Mouse (Mus musculus) heart, postnatal 0 days (tissue): ENCODE measurements around the gene Runx3. TPM values are rescaled to one million over a fixed set of nuclear protein-coding genes. Genes with fewer than 3 reads are reported as not detected.

Experiments
- ATAC-seq: fragments of 200-750 bp; cut with Nextera tagmentation; 2 replicates; pipeline ENCODE4 v1.8.0; 2017; ENCODE audit warnings: low read depth, moderate number of reproducible peaks, moderate library complexity; ENCODE audit not compliant: insufficient read depth
- DNase-seq: peaks from one replicate; pipeline ENCODE4 v3.0.0-alpha.2; 2016; ENCODE audit warnings: low spot score
- H3K27ac ChIP-seq: fragments of 300-500 bp; sonication (generic); 2 replicates; pipeline ENCODE4 v1.5.1; 2014; ENCODE audit warnings: low read depth, mild to moderate bottlenecking
- H3K27me3 ChIP-seq: fragments of 300-500 bp; sonication (generic); 2 replicates; pipeline ENCODE4 v1.6.1; 2014; ENCODE audit warnings: low read length, mixed read lengths; ENCODE audit not compliant: control insufficient read depth, insufficient read depth
- H3K36me3 ChIP-seq: fragments of 300-500 bp; sonication (generic); replicated peaks from 2 replicates; pipeline ENCODE4 v1.6.1; 2014; ENCODE audit warnings: low read length, mixed read lengths; ENCODE audit not compliant: control insufficient read depth, insufficient read depth
- H3K4me1 ChIP-seq: fragments of 300-500 bp; sonication (generic); 2 replicates; pipeline ENCODE4 v1.6.1; 2014; ENCODE audit warnings: antibody characterized with exemption; ENCODE audit not compliant: control insufficient read depth, insufficient read depth
- H3K4me2 ChIP-seq: fragments of 300-500 bp; sonication (generic); 2 replicates; pipeline ENCODE4 v1.6.1; 2014; ENCODE audit warnings: low read depth, mild to moderate bottlenecking, low read length, moderate library complexity
- H3K4me3 ChIP-seq: fragments of 300-500 bp; sonication (generic); 2 replicates; pipeline ENCODE4 v1.5.1; 2014; ENCODE audit warnings: low read depth, low read length
- H3K9ac ChIP-seq: fragments of 300-500 bp; sonication (generic); replicated peaks from 2 replicates; pipeline ENCODE4 v1.6.1; 2014; ENCODE audit warnings: low read depth, low read length, mixed read lengths
- H3K9me3 ChIP-seq: fragments of 300-500 bp; sonication (generic); replicated peaks from 2 replicates; pipeline ENCODE4 v1.6.1; 2016; ENCODE audit warnings: low read length; ENCODE audit not compliant: control insufficient read depth
- CTCF ChIP-seq: IDR thresholded peaks from 2 replicates; pipeline ENCODE4 v1.5.1; 2016; ENCODE audit warnings: antibody characterized with exemption, control low read depth, low read depth
- EP300 ChIP-seq: IDR thresholded peaks from 2 replicates; pipeline ENCODE4 v1.6.1; 2016; ENCODE audit warnings: antibody characterized with exemption, low read depth
- WGBS: fragments of 180-500 bp; shearing (Covaris S2); extraction: QIAGEN DNeasy Blood & Tissue Kit; methylation state at CpG from one replicate; pipeline ENCODE4 v1.1.7; 2014; 5-methylcytosine and 5-hydroxymethylcytosine counted together
- polyA plus RNA-seq: library from polyadenylated mRNA; unstranded; fragments of >200 nt; fragmentation: Nextera tagmentation; extraction: Ambion mirVana; gene quantifications from 2 replicates; pipeline ENCODE4 v1.2.1, GENCODE M21; 2015
- total RNA-seq: library from RNA; depleted of rRNA; stranded (reverse); fragments of >200 nt; gene quantifications from 2 replicates; pipeline ENCODE4 v1.2.3, GENCODE M21; 2014; ENCODE audit warnings: low replicate concordance

Gene Runx3
- total and polyA plus RNA-seq, 2 experiments from 2014 or later: 0.07 to 0.11 TPM

DNA sequence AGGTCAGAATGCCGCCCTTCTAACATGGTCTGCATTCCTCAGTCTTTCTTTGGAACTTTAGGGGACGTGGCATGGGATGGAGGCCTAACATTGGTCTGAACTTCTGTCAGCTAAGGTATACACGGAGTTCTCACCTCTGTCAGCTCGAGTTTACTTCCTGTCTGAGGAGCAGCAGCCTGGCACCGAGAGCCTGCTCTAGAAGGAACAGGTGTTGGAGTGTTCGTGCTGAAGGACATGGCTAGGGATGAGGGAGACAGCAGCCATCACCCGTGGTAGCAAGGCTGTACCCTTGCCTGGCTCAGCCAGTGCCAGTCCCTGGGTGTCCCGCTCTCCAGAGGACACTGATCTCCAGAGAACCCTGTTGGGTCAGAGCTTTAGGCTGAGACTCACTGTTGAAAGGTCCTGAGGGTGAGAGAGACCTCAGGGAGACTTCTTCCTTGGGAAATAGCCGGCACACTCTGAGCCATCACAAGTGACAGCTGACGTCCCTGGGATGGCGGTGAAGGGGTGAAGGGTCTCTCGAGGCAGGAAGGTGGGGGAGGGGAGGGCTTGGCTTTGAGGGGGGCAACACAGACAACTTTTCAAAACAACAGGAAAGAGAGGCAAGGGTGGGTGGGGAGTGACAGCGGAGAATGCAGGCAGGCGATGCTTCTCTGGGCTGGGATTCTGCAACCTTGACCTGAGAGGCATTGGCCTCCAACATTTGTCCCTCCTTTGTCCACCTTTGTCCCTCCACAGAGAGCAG lies 4.9 kb upstream of the Runx3 start:
- H3K36me3 ChIP-seq: no peaks in the 10 kb centered on the region
- no peak overlapping the region for H3K27ac ChIP-seq
- no peaks in the 10 kb centered on the region for H3K4me1 ChIP-seq
- no peak overlapping the region for H3K4me2 ChIP-seq
- no peak for ATAC-seq
- H3K9me3 ChIP-seq: peaks cover 11% of the 10 kb centered on the region
- TF ChIP-seq EP300 (no peak), CTCF (no peak)
- no peak overlapping the region for H3K9ac ChIP-seq
- DNase-seq: no peak
- WGBS: 45% methylated on average over 14 of the region's 14 CpGs
- no peak overlapping the region for H3K4me3 ChIP-seq
- peaks cover 4% of the 10 kb centered on the region; the same call in 1 of the 2 replicates for H3K27me3 ChIP-seq

DNA sequence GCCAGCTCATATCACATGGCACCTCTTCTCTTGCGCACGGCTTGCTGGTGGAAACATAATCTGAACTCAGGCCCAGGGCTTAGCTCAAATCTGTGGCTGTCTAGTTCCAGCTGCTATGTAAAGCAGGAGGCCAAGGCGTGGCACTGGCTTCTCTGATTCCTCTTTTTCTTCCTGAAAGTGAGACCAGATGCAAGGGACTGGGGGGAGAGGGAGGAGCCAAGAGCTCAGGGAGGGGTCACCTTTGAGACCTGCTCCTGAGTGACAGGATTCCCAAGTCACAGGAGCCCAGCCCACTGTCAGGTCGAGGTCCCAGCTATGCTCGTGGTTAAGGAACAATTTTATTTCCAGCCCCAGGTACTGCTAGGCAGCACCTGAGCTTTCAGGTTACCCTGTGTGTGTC lies 4.1 kb upstream of the Runx3 start:
- Histone ChIP-seq H3K4me2 (no peak overlapping the region), H3K4me1 (no peaks in the 10 kb centered on the region), H3K36me3 (no peaks in the 10 kb centered on the region), H3K27ac (no peak overlapping the region), H3K27me3 (no peaks in the 10 kb centered on the region; the same call in 1 of the 2 replicates), H3K9me3 (peaks cover 11% of the 10 kb centered on the region), H3K9ac (no peak overlapping the region), H3K4me3 (no peak overlapping the region)
- no peak for DNase-seq
- TF ChIP-seq CTCF (no peak), EP300 (no peak)
- no peak for ATAC-seq
- WGBS: 49% methylated on average over 5 of the region's 5 CpGs

- ATAC-seq: no peak
- Histone ChIP-seq H3K9me3 (peaks cover under 1% of the 10 kb centered on the region; the same call in 1 of the 2 replicates), H3K9ac (no peak overlapping the region), H3K4me2 (no peak overlapping the region), H3K27me3 (no peaks in the 10 kb centered on the region; the same call in 1 of the 2 replicates), H3K36me3 (no peaks in the 10 kb centered on the region), H3K4me1 (no peaks in the 10 kb centered on the region), H3K4me3 (no peak overlapping the region), H3K27ac (no peak overlapping the region)
- WGBS: 95% methylated on average over 9 of the region's 9 CpGs
- DNase-seq: no peak
- TF ChIP-seq CTCF (no peak), EP300 (no peak)
Measured at GRCm38 (mm10) chr4:135117846-135118245, 2.6 kb upstream of the Runx3 start.

GRCm38 (mm10) chr4:135118855-135119474 lies 1.5 kb upstream of the Runx3 start:
- no peak for DNase-seq
- Histone ChIP-seq H3K9ac (no peak overlapping the region), H3K4me2 (no peak overlapping the region), H3K27me3 (no peaks in the 10 kb centered on the region; the same call in 1 of the 2 replicates), H3K27ac (no peak overlapping the region), H3K9me3 (no peaks in the 10 kb centered on the region), H3K36me3 (no peaks in the 10 kb centered on the region), H3K4me1 (no peaks in the 10 kb centered on the region), H3K4me3 (no peak overlapping the region)
- no peak for ATAC-seq
- 83% methylated on average over 12 of the region's 12 CpGs for WGBS
- TF ChIP-seq EP300 (no peak), CTCF (no peak)

DNA sequence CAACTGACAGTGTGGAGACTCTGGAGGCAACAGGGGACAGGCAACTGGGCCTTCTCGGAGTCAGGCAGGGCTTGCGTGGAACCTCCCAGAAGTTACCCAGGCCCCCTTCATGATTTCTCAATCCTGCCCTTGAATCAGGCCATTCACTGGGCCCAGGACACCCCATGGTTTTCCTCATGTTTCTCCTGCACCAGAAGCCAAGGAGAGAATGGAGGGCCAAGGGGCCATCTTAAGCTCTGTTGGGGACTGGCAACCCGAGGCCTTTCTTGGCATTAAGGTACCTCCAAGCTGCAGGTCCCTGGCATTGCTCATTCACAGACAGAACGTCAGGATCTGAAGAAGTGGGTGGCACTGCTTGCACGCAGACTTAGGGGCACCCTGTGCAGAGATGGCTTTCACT lies 3.3 kb downstream of the Runx3 start:
- H3K27me3 ChIP-seq: peaks cover 18% of the 10 kb centered on the region
- H3K4me2 ChIP-seq: no peak overlapping the region
- no peak overlapping the region for H3K4me3 ChIP-seq
- no peaks in the 10 kb centered on the region for H3K4me1 ChIP-seq
- no peak for TF ChIP-seq CTCF
- TF ChIP-seq EP300: no peak
- no peaks in the 10 kb centered on the region for H3K36me3 ChIP-seq
- no peaks in the 10 kb centered on the region for H3K9me3 ChIP-seq
- H3K27ac ChIP-seq: no peak overlapping the region
- WGBS: 71% methylated on average over 5 of the region's 5 CpGs
- no peak overlapping the region for H3K9ac ChIP-seq
- DNase-seq (no peak), ATAC-seq (no peak)
